Mouse (Mus musculus): ENCODE data around the gene Baz2b. TPM values are rescaled to one million over a fixed set of nuclear protein-coding genes. Genes with fewer than 3 reads are reported as not detected.

Baz2b gene
- polyA plus RNA-seq (2012; rRNA removed): 15.0 and 16.5 TPM in 2 replicates

GRCm38 (mm10) chr2:60209703-60210651 is at the start of gene Baz2b, which contains the start of gene March7:
Baz2b (minus strand) TSS chr2:60209839.
March7 (plus strand) TSS chr2:60209887.
- Histone ChIP-seq H3K36me3 (ENCODE audit: control insufficient read depth, insufficient read depth, low read length) (peaks cover 2% of the 10 kb centered on the region), H3K27ac (ENCODE audit: insufficient read depth, low read depth, low read length) (peak within 1 kb of the TSS; percentile 94), H3K4me3 (ENCODE audit: insufficient read depth, low read depth, low read length) (peak within 1 kb of the TSS; percentile 100), H3K27me3 (replicated peaks; ENCODE audit: control insufficient read depth, insufficient read depth, low read length) (no peaks in the 10 kb centered on the region), H3K4me1 (ENCODE audit: control insufficient read depth, insufficient read depth, low read length) (peaks cover 22% of the 10 kb centered on the region)
- under 1% methylated on average over 100 of the region's 109 CpGs for WGBS
- TF ChIP-seq POLR2A (IDR thresholded peaks at IDR 0.05; ENCODE audit: low read depth, low read length): no peak
- peak; percentile 30; the same call in 1 of the 2 replicates for TF ChIP-seq CTCF (conservative IDR thresholded peaks at IDR 0.05; ENCODE audit: insufficient read depth, insufficient read length, low read depth, low read length)
- DNase-seq: peak; percentile 90

- WGBS: 94% methylated on average over 5 of the region's 5 CpGs
- no peak for DNase-seq
- TF ChIP-seq POLR2A (IDR thresholded peaks at IDR 0.05; ENCODE audit: low read depth, low read length) (no peak), CTCF (conservative IDR thresholded peaks at IDR 0.05; ENCODE audit: insufficient read depth, insufficient read length, low read depth, low read length) (no peak)
- H3K36me3 ChIP-seq (ENCODE audit: control insufficient read depth, insufficient read depth, low read length): peaks cover 1% of the 10 kb centered on the region; the same call in 1 of the 2 replicates
- no peak overlapping the region for H3K27ac ChIP-seq (ENCODE audit: insufficient read depth, low read depth, low read length)
- no peak overlapping the region for H3K4me3 ChIP-seq (ENCODE audit: insufficient read depth, low read depth, low read length)
- H3K4me1 ChIP-seq (ENCODE audit: control insufficient read depth, insufficient read depth, low read length): peaks cover 4% of the 10 kb centered on the region; the same call in 1 of the 2 replicates
- no peaks in the 10 kb centered on the region for H3K27me3 ChIP-seq (replicated peaks; ENCODE audit: control insufficient read depth, insufficient read depth, low read length)
These were observed 49.5 kb upstream of the Baz2b start for GRCm38 (mm10) chr2:60259186-60259585.

GRCm38 (mm10) chr2:60256751-60257150 is 47.1 kb upstream of the Baz2b start:
- Histone ChIP-seq H3K27ac (ENCODE audit: insufficient read depth, low read depth, low read length) (no peak overlapping the region), H3K27me3 (replicated peaks; ENCODE audit: control insufficient read depth, insufficient read depth, low read length) (no peaks in the 10 kb centered on the region), H3K4me3 (ENCODE audit: insufficient read depth, low read depth, low read length) (no peak overlapping the region), H3K36me3 (ENCODE audit: control insufficient read depth, insufficient read depth, low read length) (peaks cover 2% of the 10 kb centered on the region), H3K4me1 (ENCODE audit: control insufficient read depth, insufficient read depth, low read length) (peaks cover 4% of the 10 kb centered on the region; the same call in 1 of the 2 replicates)
- DNase-seq: no peak
- WGBS: 93% methylated on average over 2 of the region's 2 CpGs
- no peak for TF ChIP-seq POLR2A (IDR thresholded peaks at IDR 0.05; ENCODE audit: low read depth, low read length)
- no peak for TF ChIP-seq CTCF (conservative IDR thresholded peaks at IDR 0.05; ENCODE audit: insufficient read depth, insufficient read length, low read depth, low read length)

DNA sequence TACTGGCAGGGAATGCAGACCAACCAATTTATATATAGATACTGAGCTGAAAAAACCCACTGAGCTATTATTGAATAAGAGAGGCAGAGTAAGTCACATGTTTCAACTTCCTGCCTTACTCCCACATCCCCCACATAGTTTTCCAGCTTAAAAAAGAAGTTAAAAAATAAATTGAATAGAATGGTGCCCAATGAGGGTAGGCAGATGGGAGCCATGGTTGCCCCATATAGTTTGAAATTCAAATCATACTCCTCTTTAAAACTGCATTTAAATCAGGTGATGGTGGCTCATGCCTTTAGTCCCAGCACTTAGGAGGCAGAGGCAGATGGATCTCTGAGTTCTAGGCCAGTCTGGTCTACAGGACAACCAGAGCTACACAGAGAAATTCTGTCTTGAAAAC is 43.9 kb upstream of the Baz2b start:
- no peak overlapping the region for H3K4me3 ChIP-seq (ENCODE audit: insufficient read depth, low read depth, low read length)
- TF ChIP-seq POLR2A (IDR thresholded peaks at IDR 0.05; ENCODE audit: low read depth, low read length) (no peak), CTCF (conservative IDR thresholded peaks at IDR 0.05; ENCODE audit: insufficient read depth, insufficient read length, low read depth, low read length) (no peak)

DNA sequence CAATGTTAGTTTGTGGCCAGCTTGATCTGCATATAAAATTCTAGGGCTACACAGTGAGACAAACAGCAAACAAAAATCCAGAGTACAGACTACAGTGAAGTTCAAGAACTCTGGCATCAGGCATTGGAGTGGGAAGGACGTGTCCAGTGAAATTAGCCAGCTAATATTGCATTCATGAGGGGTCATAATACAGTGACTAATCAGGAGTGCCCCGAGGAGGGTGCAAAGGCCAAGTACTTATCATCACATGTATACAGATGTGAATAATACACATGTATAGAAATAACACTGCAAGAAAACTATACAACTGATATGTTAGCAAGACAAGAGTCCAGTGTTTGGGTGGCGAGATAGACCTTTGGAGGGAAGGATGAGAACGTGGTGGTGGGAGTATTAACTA is 43.1 kb upstream of the Baz2b start:
- DNase-seq: no peak
- Histone ChIP-seq H3K27ac (ENCODE audit: insufficient read depth, low read depth, low read length) (no peak overlapping the region), H3K27me3 (replicated peaks; ENCODE audit: control insufficient read depth, insufficient read depth, low read length) (no peaks in the 10 kb centered on the region), H3K4me3 (ENCODE audit: insufficient read depth, low read depth, low read length) (no peak overlapping the region), H3K4me1 (ENCODE audit: control insufficient read depth, insufficient read depth, low read length) (no peaks in the 10 kb centered on the region), H3K36me3 (ENCODE audit: control insufficient read depth, insufficient read depth, low read length) (peaks cover 4% of the 10 kb centered on the region)
- WGBS: 79% methylated on average over 4 of the region's 4 CpGs
- TF ChIP-seq POLR2A (IDR thresholded peaks at IDR 0.05; ENCODE audit: low read depth, low read length): no peak
- no peak for TF ChIP-seq CTCF (conservative IDR thresholded peaks at IDR 0.05; ENCODE audit: insufficient read depth, insufficient read length, low read depth, low read length)

More for the DNA sequence above, 43.9 kb upstream of the Baz2b start:
- Histone ChIP-seq H3K27me3 (replicated peaks; ENCODE audit: control insufficient read depth, insufficient read depth, low read length) (no peaks in the 10 kb centered on the region), H3K4me1 (ENCODE audit: control insufficient read depth, insufficient read depth, low read length) (no peaks in the 10 kb centered on the region), H3K36me3 (ENCODE audit: control insufficient read depth, insufficient read depth, low read length) (peaks cover 4% of the 10 kb centered on the region), H3K27ac (ENCODE audit: insufficient read depth, low read depth, low read length) (no peak overlapping the region)
- no peak for DNase-seq

GRCm38 (mm10) chr2:60234506-60234905 is 24.9 kb upstream of the Baz2b start:
- no peak overlapping the region for H3K4me3 ChIP-seq (ENCODE audit: insufficient read depth, low read depth, low read length)
- H3K27ac ChIP-seq (ENCODE audit: insufficient read depth, low read depth, low read length): no peak overlapping the region
- peaks cover 9% of the 10 kb centered on the region for H3K36me3 ChIP-seq (ENCODE audit: control insufficient read depth, insufficient read depth, low read length)
- WGBS: 72% methylated on average over 7 of the region's 7 CpGs
- TF ChIP-seq POLR2A (IDR thresholded peaks at IDR 0.05; ENCODE audit: low read depth, low read length): no peak
- no peak for TF ChIP-seq CTCF (conservative IDR thresholded peaks at IDR 0.05; ENCODE audit: insufficient read depth, insufficient read length, low read depth, low read length)
- no peak for DNase-seq
- H3K4me1 ChIP-seq (ENCODE audit: control insufficient read depth, insufficient read depth, low read length): no peaks in the 10 kb centered on the region
- no peaks in the 10 kb centered on the region for H3K27me3 ChIP-seq (replicated peaks; ENCODE audit: control insufficient read depth, insufficient read depth, low read length)

- DNase-seq: no peak
- no peak overlapping the region for H3K27ac ChIP-seq (ENCODE audit: insufficient read depth, low read depth, low read length)
- 44% methylated on average over 2 of the region's 2 CpGs for WGBS
These were observed 23.5 kb upstream of the Baz2b start for GRCm38 (mm10) chr2:60233147-60233546.

More at GRCm38 (mm10) chr2:60233147-60233546, 23.5 kb upstream of the Baz2b start:
- peaks cover 11% of the 10 kb centered on the region for H3K36me3 ChIP-seq (ENCODE audit: control insufficient read depth, insufficient read depth, low read length)
- TF ChIP-seq CTCF (conservative IDR thresholded peaks at IDR 0.05; ENCODE audit: insufficient read depth, insufficient read length, low read depth, low read length) (no peak), POLR2A (IDR thresholded peaks at IDR 0.05; ENCODE audit: low read depth, low read length) (no peak)
- H3K27me3 ChIP-seq (replicated peaks; ENCODE audit: control insufficient read depth, insufficient read depth, low read length): no peaks in the 10 kb centered on the region
- H3K4me1 ChIP-seq (ENCODE audit: control insufficient read depth, insufficient read depth, low read length): no peaks in the 10 kb centered on the region
- no peak overlapping the region for H3K4me3 ChIP-seq (ENCODE audit: insufficient read depth, low read depth, low read length)
